Mouse (Mus musculus) stomach, embryonic 14.5 days (tissue): ENCODE measurements around the gene Stim2. TPM values are rescaled to one million over a fixed set of nuclear protein-coding genes. Genes with fewer than 3 reads are reported as not detected.

Experiments used
- ATAC-seq: fragments of 200-750 bp; cut with Nextera tagmentation; 2 replicates; pipeline ENCODE4 v1.8.0; 2017; ENCODE audit warnings: low read depth, moderate TSS enrichment; ENCODE audit not compliant: insufficient number of reproducible peaks, insufficient read depth, low FRiP score
- H3K27ac ChIP-seq: fragments of 300-500 bp; sonication (generic); 2 replicates; pipeline ENCODE4 v1.5.1; 2014; ENCODE audit warnings: mild to moderate bottlenecking, low read length, moderate library complexity, mixed read lengths
- H3K27me3 ChIP-seq: fragments of 300-500 bp; sonication (generic); 2 replicates; pipeline ENCODE4 v1.6.1; 2014; ENCODE audit warnings: low read length, control low read depth, mixed read lengths; ENCODE audit not compliant: control insufficient read depth, insufficient read depth
- H3K36me3 ChIP-seq: fragments of 300-500 bp; sonication (generic); 2 replicates; pipeline ENCODE4 v1.6.1; 2014; ENCODE audit warnings: mild to moderate bottlenecking, control low read depth, low read length, moderate library complexity, mixed read lengths; ENCODE audit not compliant: control insufficient read depth, insufficient read depth
- H3K4me1 ChIP-seq: fragments of 300-500 bp; sonication (generic); 2 replicates; pipeline ENCODE4 v1.6.1; 2014; ENCODE audit warnings: low read length, control low read depth, mixed read lengths; ENCODE audit not compliant: control insufficient read depth, insufficient read depth
- H3K4me2 ChIP-seq: fragments of 300-500 bp; sonication (generic); replicated peaks from 2 replicates; pipeline ENCODE4 v1.6.1; 2014; ENCODE audit warnings: low read depth, low read length, control low read depth
- H3K4me3 ChIP-seq: fragments of 300-500 bp; sonication (generic); 2 replicates; pipeline ENCODE4 v1.5.1; 2014; ENCODE audit warnings: low read depth, low read length, control low read depth
- H3K9ac ChIP-seq: fragments of 300-500 bp; sonication (generic); replicated peaks from 2 replicates; pipeline ENCODE4 v1.6.1; 2014; ENCODE audit warnings: low read depth, mild to moderate bottlenecking, control low read depth, low read length, moderate library complexity, mixed read lengths
- H3K9me3 ChIP-seq: fragments of 300-500 bp; sonication (generic); 2 replicates; pipeline ENCODE4 v1.6.1; 2016; ENCODE audit warnings: low read depth, low read length, control low read depth; ENCODE audit not compliant: control insufficient read depth
- whole genome bisulfite sequencing: fragments of 180-500 bp; shearing (Covaris S2); extraction: QIAGEN DNeasy Blood & Tissue Kit; methylation state at CpG from one replicate; pipeline ENCODE4 v1.1.7; 2014; 5-methylcytosine and 5-hydroxymethylcytosine counted together
- polyA plus RNA-seq: library from polyadenylated mRNA; unstranded; fragments of >200 nt; fragmentation: Nextera tagmentation; extraction: Ambion mirVana; gene quantifications from 2 replicates; pipeline ENCODE4 v1.2.1, GENCODE M21; 2014

The Stim2 gene
- polyA plus RNA-seq, 1 experiment from 2014 or later: 18.3 TPM

GRCm38 (mm10) chr5:54053673-54054366, 55.5 kb downstream of the Stim2 start:
- H3K27ac ChIP-seq: no peak overlapping the region
- no peak for ATAC-seq
- peaks cover 6% of the 10 kb centered on the region for H3K4me1 ChIP-seq
- H3K9ac ChIP-seq: no peak overlapping the region
- no peaks in the 10 kb centered on the region for H3K36me3 ChIP-seq
- 81% methylated on average over 7 of the region's 7 CpGs for WGBS
- no peaks in the 10 kb centered on the region for H3K9me3 ChIP-seq
- no peak overlapping the region for H3K4me2 ChIP-seq
- H3K4me3 ChIP-seq: no peak overlapping the region
- no peaks in the 10 kb centered on the region for H3K27me3 ChIP-seq

- 76% methylated on average over 6 of the region's 6 CpGs for WGBS
These were observed 58.0 kb downstream of the Stim2 start for GRCm38 (mm10) chr5:54056266-54056665.

GRCm38 (mm10) chr5:54059998-54060397, 61.7 kb downstream of the Stim2 start:
- Histone ChIP-seq H3K9ac (no peak overlapping the region), H3K4me2 (no peak overlapping the region), H3K27me3 (no peaks in the 10 kb centered on the region), H3K9me3 (no peaks in the 10 kb centered on the region), H3K4me1 (no peaks in the 10 kb centered on the region), H3K27ac (no peak overlapping the region), H3K4me3 (no peak overlapping the region), H3K36me3 (no peaks in the 10 kb centered on the region)
- no peak for ATAC-seq
- WGBS: 88% methylated on average over 6 of the region's 6 CpGs

More at GRCm38 (mm10) chr5:54056266-54056665, 58.0 kb downstream of the Stim2 start:
- H3K36me3 ChIP-seq: no peaks in the 10 kb centered on the region
- ATAC-seq: no peak
- no peaks in the 10 kb centered on the region for H3K4me1 ChIP-seq
- no peak overlapping the region for H3K9ac ChIP-seq
- H3K27ac ChIP-seq: no peak overlapping the region
- H3K4me3 ChIP-seq: no peak overlapping the region
- no peaks in the 10 kb centered on the region for H3K27me3 ChIP-seq
- no peaks in the 10 kb centered on the region for H3K9me3 ChIP-seq
- H3K4me2 ChIP-seq: no peak overlapping the region

DNA sequence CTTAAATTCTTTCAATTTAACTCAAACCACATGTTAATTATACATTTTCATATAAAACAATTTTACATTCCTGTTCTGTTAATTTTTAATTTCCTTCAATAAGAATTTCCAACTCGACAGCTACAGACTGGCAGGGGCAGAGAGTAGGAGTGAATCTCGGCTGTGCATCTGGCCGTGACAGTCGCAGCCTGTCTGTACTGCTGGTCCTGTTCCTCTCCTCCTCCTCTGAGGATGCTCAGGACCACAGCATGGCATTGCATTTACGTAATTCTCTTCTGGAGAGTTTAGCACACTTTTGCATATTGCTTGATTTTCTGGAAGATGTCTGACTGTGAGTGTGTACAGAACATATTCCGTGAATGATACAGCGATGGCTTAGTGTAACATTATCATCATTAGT, 63.8 kb downstream of the Stim2 start:
- Histone ChIP-seq H3K4me1 (no peaks in the 10 kb centered on the region), H3K36me3 (no peaks in the 10 kb centered on the region), H3K9ac (no peak overlapping the region), H3K9me3 (no peaks in the 10 kb centered on the region), H3K27me3 (no peaks in the 10 kb centered on the region), H3K4me2 (no peak overlapping the region), H3K4me3 (no peak overlapping the region), H3K27ac (no peak overlapping the region)
- ATAC-seq: no peak
- 86% methylated on average over 7 of the region's 7 CpGs for WGBS

GRCm38 (mm10) chr5:54067591-54067990, 69.3 kb downstream of the Stim2 start:
- H3K36me3 ChIP-seq: no peaks in the 10 kb centered on the region
- H3K27me3 ChIP-seq: no peaks in the 10 kb centered on the region
- no peak overlapping the region for H3K4me3 ChIP-seq
- ATAC-seq: no peak
- H3K4me1 ChIP-seq: no peaks in the 10 kb centered on the region
- 77% methylated on average over 3 of the region's 3 CpGs for WGBS
- H3K4me2 ChIP-seq: no peak overlapping the region
- H3K27ac ChIP-seq: no peak overlapping the region
- H3K9me3 ChIP-seq: no peaks in the 10 kb centered on the region
- H3K9ac ChIP-seq: no peak overlapping the region

DNA sequence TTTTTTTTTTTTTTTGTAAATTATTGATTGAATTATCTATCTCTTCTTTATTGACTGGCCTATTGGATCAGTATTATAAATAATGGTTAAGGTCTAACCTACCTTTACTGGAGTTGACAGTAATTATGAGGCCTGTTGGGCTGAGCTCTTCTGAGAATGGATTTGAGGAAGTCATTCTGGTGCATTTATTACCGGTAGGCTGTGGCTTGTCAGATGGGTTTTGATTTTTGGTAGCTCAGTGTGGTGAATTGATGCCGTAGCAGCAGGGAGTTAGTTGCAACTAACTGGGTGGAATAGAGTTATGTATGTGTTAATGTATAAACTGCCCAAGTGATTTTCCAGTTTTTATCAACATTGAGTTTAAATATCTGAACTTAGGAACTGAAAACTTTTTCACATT, 72.2 kb downstream of the Stim2 start:
- no peaks in the 10 kb centered on the region for H3K9me3 ChIP-seq
- no peaks in the 10 kb centered on the region for H3K27me3 ChIP-seq
- ATAC-seq: no peak
- no peak overlapping the region for H3K4me2 ChIP-seq
- no peaks in the 10 kb centered on the region for H3K4me1 ChIP-seq
- WGBS: 92% methylated on average over 2 of the region's 2 CpGs
- no peaks in the 10 kb centered on the region for H3K36me3 ChIP-seq
- no peak overlapping the region for H3K27ac ChIP-seq
- H3K9ac ChIP-seq: no peak overlapping the region
- H3K4me3 ChIP-seq: no peak overlapping the region

- Histone ChIP-seq H3K27ac (no peak overlapping the region), H3K9me3 (no peaks in the 10 kb centered on the region), H3K36me3 (no peaks in the 10 kb centered on the region), H3K4me1 (no peaks in the 10 kb centered on the region), H3K9ac (no peak overlapping the region), H3K4me3 (no peak overlapping the region), H3K27me3 (no peaks in the 10 kb centered on the region), H3K4me2 (no peak overlapping the region)
- no peak for ATAC-seq
- 84% methylated on average over 5 of the region's 5 CpGs for whole genome bisulfite sequencing
These were observed 73.0 kb downstream of the Stim2 start for GRCm38 (mm10) chr5:54071288-54071687.

- H3K36me3 ChIP-seq: no peaks in the 10 kb centered on the region
- H3K9me3 ChIP-seq: no peaks in the 10 kb centered on the region
- no peaks in the 10 kb centered on the region for H3K4me1 ChIP-seq
- H3K4me3 ChIP-seq: no peak overlapping the region
- ATAC-seq: no peak
- WGBS: 84% methylated on average over 7 of the region's 7 CpGs
- H3K9ac ChIP-seq: no peak overlapping the region
- no peaks in the 10 kb centered on the region for H3K27me3 ChIP-seq
- H3K27ac ChIP-seq: no peak overlapping the region
- no peak overlapping the region for H3K4me2 ChIP-seq
These were observed 73.4 kb downstream of the Stim2 start for GRCm38 (mm10) chr5:54071705-54072104.

GRCm38 (mm10) chr5:54073291-54073690, 75.0 kb downstream of the Stim2 start:
- 15% methylated on average over 1 of the region's 1 CpGs for WGBS
- ATAC-seq: no peak
- no peak overlapping the region for H3K27ac ChIP-seq

More at GRCm38 (mm10) chr5:54073291-54073690, 75.0 kb downstream of the Stim2 start:
- Histone ChIP-seq H3K27me3 (no peaks in the 10 kb centered on the region), H3K36me3 (no peaks in the 10 kb centered on the region), H3K4me3 (no peak overlapping the region), H3K4me1 (no peaks in the 10 kb centered on the region), H3K9ac (no peak overlapping the region), H3K4me2 (no peak overlapping the region), H3K9me3 (no peaks in the 10 kb centered on the region)
